Mouse (Mus musculus): ENCODE data around the gene Pcca. TPM values are rescaled to one million over a fixed set of nuclear protein-coding genes. Genes with fewer than 3 reads are reported as not detected.
"Not testable (repeated sequence)": the region's sequence is repeated elsewhere in the genome, so short reads cannot be mapped to it uniquely, and the experiment has no call there.

The Pcca gene
- polyA plus RNA-seq, 1 experiment from 2014 or later: 33.3 TPM

GRCm38 (mm10) chr14:122584087-122584486, 50.0 kb downstream of the Pcca start:
- ATAC-seq; H3K27ac ChIP-seq (ENCODE audit: low read depth, low read length): not testable (repeated sequence)
- WGBS: 92% methylated on average over 2 of the region's 2 CpGs

GRCm38 (mm10) chr14:122586942-122587341, 52.8 kb downstream of the Pcca start:
- Histone ChIP-seq H3K4me3 (ENCODE audit: low read length) (no peak overlapping the region), H3K9ac (ENCODE audit: low read depth, low read length) (no peak overlapping the region), H3K9me3 (ENCODE audit: control insufficient read depth, low read length) (no peaks in the 10 kb centered on the region), H3K27me3 (replicated peaks; ENCODE audit: control insufficient read depth, insufficient read depth, low read length) (no peaks in the 10 kb centered on the region), H3K36me3 (ENCODE audit: control insufficient read depth, insufficient read depth, low read length) (no peaks in the 10 kb centered on the region), H3K4me1 (ENCODE audit: control insufficient read depth, insufficient read depth, low read depth, low read length) (no peaks in the 10 kb centered on the region), H3K27ac (ENCODE audit: low read depth, low read length) (no peak overlapping the region), H3K4me2 (ENCODE audit: low read length) (no peak overlapping the region)
- 90% methylated on average over 4 of the region's 4 CpGs for WGBS
- ATAC-seq: no peak

More at GRCm38 (mm10) chr14:122584087-122584486, 50.0 kb downstream of the Pcca start:
- H3K9ac ChIP-seq (ENCODE audit: low read depth, low read length); H3K4me2 ChIP-seq (ENCODE audit: low read length); H3K9me3 ChIP-seq (ENCODE audit: control insufficient read depth, low read length); H3K27me3 ChIP-seq (replicated peaks; ENCODE audit: control insufficient read depth, insufficient read depth, low read length); H3K4me3 ChIP-seq (ENCODE audit: low read length); H3K36me3 ChIP-seq (ENCODE audit: control insufficient read depth, insufficient read depth, low read length); H3K4me1 ChIP-seq (ENCODE audit: control insufficient read depth, insufficient read depth, low read depth, low read length): not testable (repeated sequence)

GRCm38 (mm10) chr14:122597534-122597933, 63.4 kb downstream of the Pcca start:
- Histone ChIP-seq H3K36me3 (ENCODE audit: control insufficient read depth, insufficient read depth, low read length) (no peaks in the 10 kb centered on the region), H3K27me3 (replicated peaks; ENCODE audit: control insufficient read depth, insufficient read depth, low read length) (no peaks in the 10 kb centered on the region), H3K4me1 (ENCODE audit: control insufficient read depth, insufficient read depth, low read depth, low read length) (no peaks in the 10 kb centered on the region), H3K4me3 (ENCODE audit: low read length) (no peak overlapping the region), H3K9ac (ENCODE audit: low read depth, low read length) (no peak overlapping the region), H3K27ac (ENCODE audit: low read depth, low read length) (no peak overlapping the region), H3K9me3 (ENCODE audit: control insufficient read depth, low read length) (no peaks in the 10 kb centered on the region), H3K4me2 (ENCODE audit: low read length) (no peak overlapping the region)
- no peak for ATAC-seq
- WGBS: 86% methylated on average over 5 of the region's 5 CpGs

- no peak overlapping the region for H3K27ac ChIP-seq (ENCODE audit: low read depth, low read length)
- no peak overlapping the region for H3K4me3 ChIP-seq (ENCODE audit: low read length)
- no peak overlapping the region for H3K9ac ChIP-seq (ENCODE audit: low read depth, low read length)
- no peaks in the 10 kb centered on the region for H3K9me3 ChIP-seq (ENCODE audit: control insufficient read depth, low read length)
- 91% methylated on average over 2 of the region's 2 CpGs for WGBS
- no peak for ATAC-seq
- no peaks in the 10 kb centered on the region for H3K27me3 ChIP-seq (replicated peaks; ENCODE audit: control insufficient read depth, insufficient read depth, low read length)
- H3K36me3 ChIP-seq (ENCODE audit: control insufficient read depth, insufficient read depth, low read length): no peaks in the 10 kb centered on the region
- no peaks in the 10 kb centered on the region for H3K4me1 ChIP-seq (ENCODE audit: control insufficient read depth, insufficient read depth, low read depth, low read length)
- no peak overlapping the region for H3K4me2 ChIP-seq (ENCODE audit: low read length)
Observed at GRCm38 (mm10) chr14:122598802-122599201, 64.7 kb downstream of the Pcca start.

GRCm38 (mm10) chr14:122599839-122600238, 65.7 kb downstream of the Pcca start:
- 71% methylated on average over 9 of the region's 9 CpGs for WGBS
- no peak for ATAC-seq

GRCm38 (mm10) chr14:122602701-122603100, 68.6 kb downstream of the Pcca start:
- H3K9me3 ChIP-seq (ENCODE audit: control insufficient read depth, low read length): no peaks in the 10 kb centered on the region
- 86% methylated on average over 2 of the region's 2 CpGs for WGBS
- H3K4me3 ChIP-seq (ENCODE audit: low read length): no peak overlapping the region
- H3K4me2 ChIP-seq (ENCODE audit: low read length): no peak overlapping the region
- H3K27me3 ChIP-seq (replicated peaks; ENCODE audit: control insufficient read depth, insufficient read depth, low read length): no peaks in the 10 kb centered on the region
- no peak overlapping the region for H3K9ac ChIP-seq (ENCODE audit: low read depth, low read length)
- H3K36me3 ChIP-seq (ENCODE audit: control insufficient read depth, insufficient read depth, low read length): no peaks in the 10 kb centered on the region
- H3K27ac ChIP-seq (ENCODE audit: low read depth, low read length): no peak overlapping the region
- ATAC-seq: no peak
- H3K4me1 ChIP-seq (ENCODE audit: control insufficient read depth, insufficient read depth, low read depth, low read length): no peaks in the 10 kb centered on the region

More at GRCm38 (mm10) chr14:122599839-122600238, 65.7 kb downstream of the Pcca start:
- Histone ChIP-seq H3K36me3 (ENCODE audit: control insufficient read depth, insufficient read depth, low read length) (no peaks in the 10 kb centered on the region), H3K4me1 (ENCODE audit: control insufficient read depth, insufficient read depth, low read depth, low read length) (no peaks in the 10 kb centered on the region), H3K9me3 (ENCODE audit: control insufficient read depth, low read length) (no peaks in the 10 kb centered on the region), H3K27me3 (replicated peaks; ENCODE audit: control insufficient read depth, insufficient read depth, low read length) (no peaks in the 10 kb centered on the region), H3K4me3 (ENCODE audit: low read length) (no peak overlapping the region), H3K4me2 (ENCODE audit: low read length) (no peak overlapping the region), H3K9ac (ENCODE audit: low read depth, low read length) (no peak overlapping the region), H3K27ac (ENCODE audit: low read depth, low read length) (no peak overlapping the region)

GRCm38 (mm10) chr14:122606499-122606898, 72.4 kb downstream of the Pcca start:
- Histone ChIP-seq H3K9ac (ENCODE audit: low read depth, low read length) (no peak overlapping the region), H3K27ac (ENCODE audit: low read depth, low read length) (no peak overlapping the region), H3K36me3 (ENCODE audit: control insufficient read depth, insufficient read depth, low read length) (no peaks in the 10 kb centered on the region), H3K9me3 (ENCODE audit: control insufficient read depth, low read length) (no peaks in the 10 kb centered on the region), H3K4me1 (ENCODE audit: control insufficient read depth, insufficient read depth, low read depth, low read length) (no peaks in the 10 kb centered on the region), H3K4me2 (ENCODE audit: low read length) (no peak overlapping the region), H3K27me3 (replicated peaks; ENCODE audit: control insufficient read depth, insufficient read depth, low read length) (no peaks in the 10 kb centered on the region), H3K4me3 (ENCODE audit: low read length) (no peak overlapping the region)
- WGBS: 43% methylated on average over 1 of the region's 1 CpGs
- no peak; the same call in 1 of the 2 replicates for ATAC-seq

- Histone ChIP-seq H3K4me3 (ENCODE audit: low read length) (no peak overlapping the region), H3K9me3 (ENCODE audit: control insufficient read depth, low read length) (no peaks in the 10 kb centered on the region), H3K36me3 (ENCODE audit: control insufficient read depth, insufficient read depth, low read length) (no peaks in the 10 kb centered on the region), H3K4me2 (ENCODE audit: low read length) (no peak overlapping the region), H3K27ac (ENCODE audit: low read depth, low read length) (no peak overlapping the region), H3K4me1 (ENCODE audit: control insufficient read depth, insufficient read depth, low read depth, low read length) (no peaks in the 10 kb centered on the region), H3K9ac (ENCODE audit: low read depth, low read length) (no peak overlapping the region), H3K27me3 (replicated peaks; ENCODE audit: control insufficient read depth, insufficient read depth, low read length) (no peaks in the 10 kb centered on the region)
- ATAC-seq: no peak
- 75% methylated on average over 4 of the region's 4 CpGs for WGBS
Observed at GRCm38 (mm10) chr14:122607456-122607855, 73.3 kb downstream of the Pcca start.

GRCm38 (mm10) chr14:122608323-122608722, 74.2 kb downstream of the Pcca start:
- no peak overlapping the region for H3K4me3 ChIP-seq (ENCODE audit: low read length)
- no peaks in the 10 kb centered on the region for H3K36me3 ChIP-seq (ENCODE audit: control insufficient read depth, insufficient read depth, low read length)
- H3K4me2 ChIP-seq (ENCODE audit: low read length): no peak overlapping the region
- 92% methylated on average over 2 of the region's 2 CpGs for WGBS
- H3K27me3 ChIP-seq (replicated peaks; ENCODE audit: control insufficient read depth, insufficient read depth, low read length): no peaks in the 10 kb centered on the region
- no peak for ATAC-seq
- no peak overlapping the region for H3K27ac ChIP-seq (ENCODE audit: low read depth, low read length)
- H3K4me1 ChIP-seq (ENCODE audit: control insufficient read depth, insufficient read depth, low read depth, low read length): no peaks in the 10 kb centered on the region
- no peaks in the 10 kb centered on the region for H3K9me3 ChIP-seq (ENCODE audit: control insufficient read depth, low read length)
- no peak overlapping the region for H3K9ac ChIP-seq (ENCODE audit: low read depth, low read length)

GRCm38 (mm10) chr14:122611035-122611434, 76.9 kb downstream of the Pcca start:
- H3K4me3 ChIP-seq (ENCODE audit: low read length): no peak overlapping the region
- no peak overlapping the region for H3K27ac ChIP-seq (ENCODE audit: low read depth, low read length)
- H3K36me3 ChIP-seq (ENCODE audit: control insufficient read depth, insufficient read depth, low read length): no peaks in the 10 kb centered on the region
- no peaks in the 10 kb centered on the region for H3K9me3 ChIP-seq (ENCODE audit: control insufficient read depth, low read length)
- ATAC-seq: no peak
- H3K9ac ChIP-seq (ENCODE audit: low read depth, low read length): no peak overlapping the region
- WGBS: 78% methylated on average over 4 of the region's 4 CpGs
- H3K4me1 ChIP-seq (ENCODE audit: control insufficient read depth, insufficient read depth, low read depth, low read length): no peaks in the 10 kb centered on the region
- no peaks in the 10 kb centered on the region for H3K27me3 ChIP-seq (replicated peaks; ENCODE audit: control insufficient read depth, insufficient read depth, low read length)
- H3K4me2 ChIP-seq (ENCODE audit: low read length): no peak overlapping the region
